Mouse (Mus musculus): ENCODE measurements around the gene Lilra6. TPM values are rescaled to one million over a fixed set of nuclear protein-coding genes. Genes with fewer than 3 reads are reported as not detected.
"Not testable (repeated sequence)": the region's sequence is repeated elsewhere in the genome, so short reads cannot be mapped to it uniquely, and the experiment has no call there.

The Lilra6 gene
- polyA plus RNA-seq (2015; fragmentation: Nextera tagmentation; extraction: Ambion mirVana), result not detected in 2 replicates

DNA sequence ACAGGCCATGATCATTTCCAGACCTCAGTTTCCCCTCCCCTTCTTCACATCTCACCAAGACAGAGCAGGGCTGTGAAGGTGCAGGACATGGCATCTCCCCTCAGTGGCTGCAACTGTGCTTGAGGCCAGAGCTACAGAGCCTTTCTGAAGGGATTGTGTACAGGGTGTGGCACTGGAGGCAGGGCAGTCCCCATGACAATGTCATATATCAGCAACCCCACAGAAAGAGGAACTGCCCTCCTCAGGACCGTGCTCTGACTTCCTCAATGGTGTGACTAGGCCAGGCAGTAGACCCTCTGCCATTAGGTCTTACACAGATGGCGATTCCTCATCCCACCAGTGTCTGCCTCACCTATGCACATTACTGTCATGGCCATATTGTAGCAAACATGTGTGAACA lies at the start of gene Lilra6:
Gene Lilra6, minus strand, starts transcription at position 117 of the 400 bp plus-strand sequence.
- H3K27me3 ChIP-seq (replicated peaks; ENCODE audit: control insufficient read depth, insufficient read depth, low read length), result not testable (repeated sequence)

DNA sequence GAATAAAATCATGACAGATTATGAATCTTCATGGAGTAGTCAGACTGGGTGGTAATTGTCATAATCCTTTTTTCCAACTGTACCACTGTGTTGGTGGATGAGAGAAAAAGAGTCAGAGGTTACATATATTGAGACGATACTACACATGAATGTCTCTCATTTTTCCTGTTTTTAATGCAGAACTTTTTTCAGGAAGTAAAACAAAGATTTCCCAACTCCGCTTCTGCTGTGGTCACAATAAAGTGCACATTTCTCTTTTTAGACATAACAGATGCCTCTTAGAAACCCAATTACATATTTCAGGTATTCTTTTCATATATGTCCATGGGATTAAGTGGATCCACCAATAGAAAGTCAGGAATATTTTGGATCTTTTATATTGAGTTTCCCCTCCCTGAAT lies 46.7 kb upstream of the Lilra6 start:
- Histone ChIP-seq H3K4me1 (ENCODE audit: control insufficient read depth, insufficient read depth, low read depth, low read length) (no peaks in the 10 kb centered on the region), H3K9me3 (ENCODE audit: control insufficient read depth, low read length) (peaks cover 5% of the 10 kb centered on the region; the same call in 1 of the 2 replicates), H3K27ac (ENCODE audit: low read depth, low read length) (no peak overlapping the region), H3K27me3 (replicated peaks; ENCODE audit: control insufficient read depth, insufficient read depth, low read length) (no peaks in the 10 kb centered on the region), H3K4me3 (ENCODE audit: low read length) (no peak overlapping the region), H3K4me2 (ENCODE audit: low read length) (no peak overlapping the region), H3K36me3 (ENCODE audit: control insufficient read depth, insufficient read depth, low read length) (no peaks in the 10 kb centered on the region), H3K9ac (ENCODE audit: low read depth, low read length) (no peak overlapping the region)
- WGBS, result 91% methylated on average over 2 of the region's 2 CpGs
- no peak for ATAC-seq

More for the DNA sequence above, at the start of gene Lilra6:
- not testable (repeated sequence) for H3K4me2 ChIP-seq (ENCODE audit: low read length); H3K36me3 ChIP-seq (ENCODE audit: control insufficient read depth, insufficient read depth, low read length); H3K9ac ChIP-seq (ENCODE audit: low read depth, low read length); ATAC-seq; H3K27ac ChIP-seq (ENCODE audit: low read depth, low read length); H3K4me1 ChIP-seq (ENCODE audit: control insufficient read depth, insufficient read depth, low read depth, low read length); H3K4me3 ChIP-seq (ENCODE audit: low read length); H3K9me3 ChIP-seq (ENCODE audit: control insufficient read depth, low read length)
- 83% methylated on average over 2 of the region's 2 CpGs for WGBS

DNA sequence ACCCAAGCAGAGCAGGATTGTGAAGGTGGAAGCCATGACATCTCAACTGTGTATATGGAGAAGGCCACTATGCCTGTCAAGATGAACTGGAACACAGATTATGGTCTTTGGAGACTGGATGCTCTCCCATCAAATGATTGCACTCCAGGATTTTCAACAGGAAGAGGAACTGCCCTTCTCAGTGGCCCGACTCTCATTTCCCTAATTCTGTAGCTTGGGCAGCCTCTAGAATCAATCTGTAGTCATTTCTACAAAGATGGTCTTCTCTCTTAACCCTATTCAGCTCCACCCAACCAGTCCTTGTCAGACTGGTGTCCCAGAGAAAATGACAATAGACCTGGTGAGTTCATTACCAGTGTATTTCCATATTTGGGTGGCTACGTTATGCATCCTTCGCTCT lies 42.1 kb upstream of the Lilra6 start:
- Histone ChIP-seq H3K4me2 (ENCODE audit: low read length) (no peak overlapping the region), H3K4me3 (ENCODE audit: low read length) (no peak overlapping the region), H3K9me3 (ENCODE audit: control insufficient read depth, low read length) (peaks cover 5% of the 10 kb centered on the region; the same call in 1 of the 2 replicates), H3K36me3 (ENCODE audit: control insufficient read depth, insufficient read depth, low read length) (no peaks in the 10 kb centered on the region), H3K4me1 (ENCODE audit: control insufficient read depth, insufficient read depth, low read depth, low read length) (no peaks in the 10 kb centered on the region), H3K27me3 (replicated peaks; ENCODE audit: control insufficient read depth, insufficient read depth, low read length) (no peaks in the 10 kb centered on the region), H3K9ac (ENCODE audit: low read depth, low read length) (no peak overlapping the region), H3K27ac (ENCODE audit: low read depth, low read length) (no peak overlapping the region)
- no peak for ATAC-seq
- 81% methylated on average over 3 of the region's 3 CpGs for WGBS

DNA sequence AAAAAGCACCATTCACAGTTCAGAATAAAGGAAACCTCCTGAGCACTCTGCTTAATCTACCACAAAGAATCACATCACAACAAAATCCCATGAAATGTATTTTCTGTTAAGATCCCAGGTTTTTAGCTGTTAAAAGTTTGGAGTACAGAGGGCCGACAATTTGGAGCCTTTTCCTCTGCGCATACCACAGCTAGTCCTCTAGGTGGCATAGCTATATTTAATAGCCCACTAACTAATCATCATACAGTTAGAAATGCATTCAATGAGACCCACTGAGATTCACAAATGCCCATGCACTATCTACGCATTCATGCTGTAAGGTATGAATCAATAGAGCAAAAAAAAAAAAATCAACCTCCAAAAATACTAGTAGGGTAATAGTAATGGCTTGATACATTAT lies 33.9 kb upstream of the Lilra6 start:
- Histone ChIP-seq H3K4me3 (ENCODE audit: low read length) (no peak overlapping the region), H3K36me3 (ENCODE audit: control insufficient read depth, insufficient read depth, low read length) (no peaks in the 10 kb centered on the region), H3K9me3 (ENCODE audit: control insufficient read depth, low read length) (no peaks in the 10 kb centered on the region), H3K4me2 (ENCODE audit: low read length) (no peak overlapping the region), H3K4me1 (ENCODE audit: control insufficient read depth, insufficient read depth, low read depth, low read length) (no peaks in the 10 kb centered on the region), H3K9ac (ENCODE audit: low read depth, low read length) (no peak overlapping the region), H3K27ac (ENCODE audit: low read depth, low read length) (no peak overlapping the region), H3K27me3 (replicated peaks; ENCODE audit: control insufficient read depth, insufficient read depth, low read length) (no peaks in the 10 kb centered on the region)
- 87% methylated on average over 3 of the region's 3 CpGs for WGBS
- ATAC-seq, result no peak

DNA sequence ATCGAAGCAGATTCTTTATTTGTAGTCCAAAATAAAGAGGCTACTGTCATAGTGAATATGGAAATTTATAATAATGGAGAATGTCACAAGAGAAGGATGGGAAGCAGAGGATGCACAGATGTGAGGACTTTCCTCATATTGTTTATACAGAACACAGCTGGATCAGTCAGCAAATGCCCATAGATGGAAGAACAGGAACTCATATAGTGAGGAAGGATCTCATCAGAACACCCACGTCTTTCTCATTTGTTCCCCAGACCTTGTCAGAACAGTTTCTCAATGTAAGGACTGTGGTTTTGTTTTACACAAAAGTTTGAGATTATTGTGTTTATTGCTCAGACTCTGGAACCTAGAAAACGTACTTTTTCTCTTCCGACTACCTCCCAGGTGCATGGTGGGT lies 32.9 kb upstream of the Lilra6 start:
- H3K4me2 ChIP-seq (ENCODE audit: low read length), result no peak overlapping the region
- H3K9ac ChIP-seq (ENCODE audit: low read depth, low read length), result no peak overlapping the region
- no peaks in the 10 kb centered on the region for H3K27me3 ChIP-seq (replicated peaks; ENCODE audit: control insufficient read depth, insufficient read depth, low read length)
- WGBS, result 83% methylated on average over 4 of the region's 4 CpGs
- no peaks in the 10 kb centered on the region for H3K9me3 ChIP-seq (ENCODE audit: control insufficient read depth, low read length)
- H3K36me3 ChIP-seq (ENCODE audit: control insufficient read depth, insufficient read depth, low read length), result no peaks in the 10 kb centered on the region
- H3K4me3 ChIP-seq (ENCODE audit: low read length), result no peak overlapping the region
- no peaks in the 10 kb centered on the region for H3K4me1 ChIP-seq (ENCODE audit: control insufficient read depth, insufficient read depth, low read depth, low read length)
- no peak overlapping the region for H3K27ac ChIP-seq (ENCODE audit: low read depth, low read length)
- ATAC-seq, result no peak

DNA sequence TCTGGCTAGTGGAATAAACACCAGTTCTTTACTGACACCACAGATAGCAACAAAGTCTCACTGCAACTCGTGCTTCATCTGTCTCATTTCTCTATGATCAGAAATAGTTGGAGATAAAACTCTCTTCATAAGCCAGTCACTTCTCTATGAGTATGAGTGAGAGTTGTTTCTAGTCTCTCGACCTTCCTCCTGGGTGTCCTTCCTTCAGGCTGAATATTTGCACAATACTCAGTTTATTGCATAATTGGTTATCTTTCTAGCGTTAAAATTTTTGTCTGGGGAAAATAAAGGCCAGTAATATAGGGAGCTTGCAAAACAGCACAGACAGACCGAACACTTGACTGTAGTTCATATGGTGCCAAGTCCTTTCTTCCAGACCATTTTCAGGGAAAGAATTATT lies 30.8 kb upstream of the Lilra6 start:
- ATAC-seq, result no peak
- H3K4me2 ChIP-seq (ENCODE audit: low read length), result no peak overlapping the region
- H3K27ac ChIP-seq (ENCODE audit: low read depth, low read length), result no peak overlapping the region
- H3K27me3 ChIP-seq (replicated peaks; ENCODE audit: control insufficient read depth, insufficient read depth, low read length), result no peaks in the 10 kb centered on the region
- H3K9me3 ChIP-seq (ENCODE audit: control insufficient read depth, low read length), result no peaks in the 10 kb centered on the region
- no peaks in the 10 kb centered on the region for H3K4me1 ChIP-seq (ENCODE audit: control insufficient read depth, insufficient read depth, low read depth, low read length)
- WGBS, result 73% methylated on average over 4 of the region's 4 CpGs
- H3K4me3 ChIP-seq (ENCODE audit: low read length), result no peak overlapping the region
- H3K9ac ChIP-seq (ENCODE audit: low read depth, low read length), result no peak overlapping the region
- no peaks in the 10 kb centered on the region for H3K36me3 ChIP-seq (ENCODE audit: control insufficient read depth, insufficient read depth, low read length)

DNA sequence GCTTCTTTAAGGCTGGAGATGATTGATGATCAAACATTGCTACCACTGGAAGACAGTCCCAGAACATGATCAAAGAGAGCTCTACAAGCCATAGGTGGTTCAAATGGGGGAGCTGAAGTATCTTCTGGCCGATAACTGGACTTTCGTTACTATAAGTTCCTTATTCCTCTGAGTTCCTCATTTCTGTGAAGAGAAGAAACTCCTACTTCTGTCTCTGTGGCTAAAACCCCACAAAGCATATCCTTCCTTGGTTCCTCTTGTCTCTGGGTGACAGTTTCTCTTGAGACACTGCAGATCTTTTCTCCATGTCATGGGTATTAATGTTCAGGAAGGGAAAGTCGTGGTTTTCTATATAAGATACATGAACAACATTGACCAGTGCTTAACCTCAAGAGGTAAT lies 25.6 kb upstream of the Lilra6 start:
- no peaks in the 10 kb centered on the region for H3K27me3 ChIP-seq (replicated peaks; ENCODE audit: control insufficient read depth, insufficient read depth, low read length)
- no peak overlapping the region for H3K4me2 ChIP-seq (ENCODE audit: low read length)
- H3K27ac ChIP-seq (ENCODE audit: low read depth, low read length), result no peak overlapping the region
- 82% methylated on average over 3 of the region's 3 CpGs for WGBS
- no peak overlapping the region for H3K9ac ChIP-seq (ENCODE audit: low read depth, low read length)
- no peaks in the 10 kb centered on the region for H3K36me3 ChIP-seq (ENCODE audit: control insufficient read depth, insufficient read depth, low read length)
- H3K4me1 ChIP-seq (ENCODE audit: control insufficient read depth, insufficient read depth, low read depth, low read length), result no peaks in the 10 kb centered on the region
- no peak for ATAC-seq
- H3K9me3 ChIP-seq (ENCODE audit: control insufficient read depth, low read length), result no peaks in the 10 kb centered on the region
- H3K4me3 ChIP-seq (ENCODE audit: low read length), result no peak overlapping the region

DNA sequence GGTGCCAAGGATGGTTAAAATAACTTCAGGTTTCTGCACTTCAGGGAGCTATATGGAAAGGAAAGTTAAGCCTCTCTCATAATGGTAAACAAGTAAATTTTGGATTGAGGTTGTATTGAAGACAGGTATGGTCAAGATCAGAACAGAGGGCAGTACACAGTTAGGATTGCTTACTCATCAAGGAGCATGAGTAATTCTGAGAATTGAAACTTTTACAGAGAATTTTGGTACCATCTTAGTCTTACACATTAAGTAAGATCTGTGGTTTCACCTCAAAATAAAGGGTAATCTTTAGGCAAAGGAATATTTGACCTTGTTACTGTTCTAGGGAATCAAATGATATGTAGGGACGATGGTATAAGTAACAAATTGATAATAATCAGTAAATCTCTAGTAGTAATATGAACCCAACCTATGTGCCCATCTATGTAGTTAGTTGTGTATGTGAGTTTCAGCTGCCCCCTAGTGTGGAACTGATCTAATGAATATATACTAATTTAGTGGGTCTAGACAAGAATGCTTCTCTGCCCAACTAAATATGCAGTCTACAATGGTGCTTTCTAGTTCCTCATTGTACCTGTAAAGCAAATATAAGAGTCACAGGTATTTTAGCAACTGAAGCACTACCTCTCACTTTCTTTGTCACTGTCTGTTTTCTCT lies 24.7 kb upstream of the Lilra6 start:
- 69% methylated on average over 1 of the region's 1 CpGs for WGBS
- Histone ChIP-seq H3K4me1 (ENCODE audit: control insufficient read depth, insufficient read depth, low read depth, low read length) (no peaks in the 10 kb centered on the region), H3K27me3 (replicated peaks; ENCODE audit: control insufficient read depth, insufficient read depth, low read length) (no peaks in the 10 kb centered on the region), H3K27ac (ENCODE audit: low read depth, low read length) (no peak overlapping the region), H3K36me3 (ENCODE audit: control insufficient read depth, insufficient read depth, low read length) (no peaks in the 10 kb centered on the region), H3K4me3 (ENCODE audit: low read length) (no peak overlapping the region), H3K4me2 (ENCODE audit: low read length) (no peak overlapping the region), H3K9ac (ENCODE audit: low read depth, low read length) (no peak overlapping the region), H3K9me3 (ENCODE audit: control insufficient read depth, low read length) (no peaks in the 10 kb centered on the region)
- no peak for ATAC-seq

DNA sequence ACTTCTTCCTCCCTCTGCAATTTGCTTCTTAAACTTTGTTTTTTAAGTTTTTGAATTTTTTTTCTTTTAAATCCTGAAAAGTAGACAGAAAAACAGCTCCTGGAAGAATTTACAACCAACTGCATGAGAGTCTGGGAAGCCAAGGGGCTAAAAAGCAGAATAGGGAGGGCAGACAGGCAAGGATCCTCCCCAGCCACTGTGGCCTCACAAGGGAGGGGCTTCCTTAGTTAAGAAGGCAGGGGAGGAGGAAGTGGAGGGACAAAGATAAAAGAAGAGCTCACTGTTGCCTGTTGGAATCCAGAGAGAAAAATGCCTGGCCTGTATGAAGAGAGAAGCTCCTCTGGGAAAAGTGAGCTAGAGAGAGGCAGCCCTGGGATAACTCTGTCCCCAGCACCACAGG lies 20.2 kb upstream of the Lilra6 start:
- not testable (repeated sequence) for H3K27ac ChIP-seq (ENCODE audit: low read depth, low read length); H3K4me3 ChIP-seq (ENCODE audit: low read length); H3K4me1 ChIP-seq (ENCODE audit: control insufficient read depth, insufficient read depth, low read depth, low read length); H3K36me3 ChIP-seq (ENCODE audit: control insufficient read depth, insufficient read depth, low read length); ATAC-seq; H3K9me3 ChIP-seq (ENCODE audit: control insufficient read depth, low read length); H3K27me3 ChIP-seq (replicated peaks; ENCODE audit: control insufficient read depth, insufficient read depth, low read length); H3K4me2 ChIP-seq (ENCODE audit: low read length); H3K9ac ChIP-seq (ENCODE audit: low read depth, low read length)

DNA sequence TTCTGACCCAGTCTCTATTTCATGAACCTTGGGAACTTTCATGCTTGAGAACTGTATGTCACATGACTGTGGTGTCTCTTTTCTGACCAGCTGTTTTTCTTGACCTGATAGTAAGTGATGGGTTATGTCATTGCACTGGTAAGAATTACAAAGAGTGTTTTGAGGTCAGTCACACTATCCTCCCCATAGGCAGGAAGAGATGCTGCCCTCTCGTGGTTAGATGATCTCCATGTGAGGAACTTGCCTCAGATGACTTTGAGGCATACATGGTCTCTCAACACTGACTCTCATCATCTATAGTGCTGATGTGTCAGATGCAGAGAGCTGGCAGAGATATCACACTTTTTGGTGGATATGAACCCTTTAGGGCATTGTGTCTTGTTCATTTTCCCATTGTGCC lies 11.6 kb downstream of the Lilra6 start:
- Histone ChIP-seq H3K4me1 (ENCODE audit: control insufficient read depth, insufficient read depth, low read depth, low read length) (no peaks in the 10 kb centered on the region), H3K4me2 (ENCODE audit: low read length) (no peak overlapping the region), H3K9ac (ENCODE audit: low read depth, low read length) (no peak overlapping the region), H3K27me3 (replicated peaks; ENCODE audit: control insufficient read depth, insufficient read depth, low read length) (no peaks in the 10 kb centered on the region), H3K9me3 (ENCODE audit: control insufficient read depth, low read length) (no peaks in the 10 kb centered on the region), H3K4me3 (ENCODE audit: low read length) (no peak overlapping the region), H3K27ac (ENCODE audit: low read depth, low read length) (no peak overlapping the region), H3K36me3 (ENCODE audit: control insufficient read depth, insufficient read depth, low read length) (no peaks in the 10 kb centered on the region)
- no peak for ATAC-seq
- 21% methylated on average over 1 of the region's 1 CpGs for WGBS
